Mouse (Mus musculus): ENCODE results near the gene Aph1a. TPM values are rescaled to one million over a fixed set of nuclear protein-coding genes. Genes with fewer than 3 reads are reported as not detected.

The Aph1a gene
- polyA plus RNA-seq, 1 experiment from 2014 or later: 33.3 TPM

GRCm38 (mm10) chr3:95902643-95903042 is 8.9 kb downstream of the Aph1a start:
- peak overlapping the region; percentile 7; the same call in 1 of the 2 replicates for H3K4me3 ChIP-seq (ENCODE audit: low read depth, low read length)
- no peaks in the 10 kb centered on the region for H3K36me3 ChIP-seq (ENCODE audit: control insufficient read depth, insufficient read depth, low read length)
- no peak overlapping the region for H3K27ac ChIP-seq (ENCODE audit: low read depth, low read length)
- H3K9ac ChIP-seq (ENCODE audit: low read length): no peak overlapping the region; the same call in 1 of the 2 replicates
- H3K4me2 ChIP-seq (ENCODE audit: low read depth, low read length, severe bottlenecking): peak overlapping the region; percentile 28
- no peak for ATAC-seq (replicated peaks; ENCODE audit: low FRiP score)
- WGBS: 42% methylated on average over 5 of the region's 6 CpGs
- no peaks in the 10 kb centered on the region; the same call in 1 of the 2 replicates for H3K27me3 ChIP-seq (ENCODE audit: control insufficient read depth, insufficient read depth, low read length)
- peaks cover 21% of the 10 kb centered on the region for H3K4me1 ChIP-seq (replicated peaks; ENCODE audit: control insufficient read depth, insufficient read depth, low read length)
- no peaks in the 10 kb centered on the region for H3K9me3 ChIP-seq (ENCODE audit: control insufficient read depth, low read length)
- no peak for DNase-seq (ENCODE audit: low spot score)

GRCm38 (mm10) chr3:95903753-95904502 is 10.2 kb downstream of the Aph1a start:
- Histone ChIP-seq H3K4me3 (ENCODE audit: low read depth, low read length) (peak overlapping the region; percentile 33), H3K9me3 (ENCODE audit: control insufficient read depth, low read length) (no peaks in the 10 kb centered on the region), H3K27ac (ENCODE audit: low read depth, low read length) (peak overlapping the region; percentile 59; the same call in 1 of the 2 replicates), H3K27me3 (ENCODE audit: control insufficient read depth, insufficient read depth, low read length) (no peaks in the 10 kb centered on the region; the same call in 1 of the 2 replicates), H3K36me3 (ENCODE audit: control insufficient read depth, insufficient read depth, low read length) (no peaks in the 10 kb centered on the region), H3K4me2 (ENCODE audit: low read depth, low read length, severe bottlenecking) (peak overlapping the region; percentile 78), H3K4me1 (replicated peaks; ENCODE audit: control insufficient read depth, insufficient read depth, low read length) (peaks cover 21% of the 10 kb centered on the region), H3K9ac (ENCODE audit: low read length) (peak overlapping the region; percentile 68)
- peak; percentile 29; the same call in 1 of the 2 replicates for ATAC-seq (replicated peaks; ENCODE audit: low FRiP score)
- DNase-seq (ENCODE audit: low spot score): peak; percentile 65
- WGBS: under 1% methylated on average over 15 of the region's 15 CpGs

- WGBS: 0% methylated on average over 15 of the region's 15 CpGs
- Histone ChIP-seq H3K4me3 (ENCODE audit: low read depth, low read length) (peak within 1 kb of the TSS; percentile 33), H3K27ac (ENCODE audit: low read depth, low read length) (peak within 1 kb of the TSS; percentile 59; the same call in 1 of the 2 replicates), H3K4me2 (ENCODE audit: low read depth, low read length, severe bottlenecking) (peak within 1 kb of the TSS; percentile 78), H3K9ac (ENCODE audit: low read length) (peak within 1 kb of the TSS; percentile 68), H3K27me3 (ENCODE audit: control insufficient read depth, insufficient read depth, low read length) (no peaks in the 10 kb centered on the region; the same call in 1 of the 2 replicates), H3K4me1 (replicated peaks; ENCODE audit: control insufficient read depth, insufficient read depth, low read length) (peaks cover 21% of the 10 kb centered on the region), H3K9me3 (ENCODE audit: control insufficient read depth, low read length) (no peaks in the 10 kb centered on the region), H3K36me3 (ENCODE audit: control insufficient read depth, insufficient read depth, low read length) (no peaks in the 10 kb centered on the region)
- DNase-seq (ENCODE audit: low spot score): peak; percentile 75
- peak; percentile 65; the same call in 1 of the 2 replicates for ATAC-seq (replicated peaks; ENCODE audit: low FRiP score)
Observed at GRCm38 (mm10) chr3:95904568-95904967, 10.8 kb downstream of the Aph1a start, which contains the start of gene Car14. TSS of gene Car14 (minus strand) at chr3:95904691.

- peak overlapping the region; percentile 33 for H3K4me3 ChIP-seq (ENCODE audit: low read depth, low read length)
- DNase-seq (ENCODE audit: low spot score) (peak; percentile 85), ATAC-seq (replicated peaks; ENCODE audit: low FRiP score) (peak; percentile 73)
- H3K36me3 ChIP-seq (ENCODE audit: control insufficient read depth, insufficient read depth, low read length): no peaks in the 10 kb centered on the region
- no peaks in the 10 kb centered on the region; the same call in 1 of the 2 replicates for H3K27me3 ChIP-seq (ENCODE audit: control insufficient read depth, insufficient read depth, low read length)
- peaks cover 21% of the 10 kb centered on the region for H3K4me1 ChIP-seq (replicated peaks; ENCODE audit: control insufficient read depth, insufficient read depth, low read length)
- peak overlapping the region; percentile 68 for H3K9ac ChIP-seq (ENCODE audit: low read length)
- WGBS: under 1% methylated on average over 18 of the region's 18 CpGs
- H3K27ac ChIP-seq (ENCODE audit: low read depth, low read length): peak overlapping the region; percentile 59; the same call in 1 of the 2 replicates
- H3K9me3 ChIP-seq (ENCODE audit: control insufficient read depth, low read length): no peaks in the 10 kb centered on the region
- H3K4me2 ChIP-seq (ENCODE audit: low read depth, low read length, severe bottlenecking): peak overlapping the region; percentile 78
Observed at GRCm38 (mm10) chr3:95905146-95905939, 11.6 kb downstream of the Aph1a start.

GRCm38 (mm10) chr3:95905940-95906492 is 12.2 kb downstream of the Aph1a start:
- Histone ChIP-seq H3K9ac (ENCODE audit: low read length) (peak overlapping the region; percentile 68; the same call in 1 of the 2 replicates), H3K36me3 (ENCODE audit: control insufficient read depth, insufficient read depth, low read length) (no peaks in the 10 kb centered on the region), H3K4me3 (ENCODE audit: low read depth, low read length) (peak overlapping the region; percentile 33; the same call in 1 of the 2 replicates), H3K27me3 (ENCODE audit: control insufficient read depth, insufficient read depth, low read length) (no peaks in the 10 kb centered on the region; the same call in 1 of the 2 replicates), H3K9me3 (ENCODE audit: control insufficient read depth, low read length) (no peaks in the 10 kb centered on the region), H3K4me2 (ENCODE audit: low read depth, low read length, severe bottlenecking) (peak overlapping the region; percentile 78), H3K27ac (ENCODE audit: low read depth, low read length) (no peak overlapping the region), H3K4me1 (replicated peaks; ENCODE audit: control insufficient read depth, insufficient read depth, low read length) (peaks cover 21% of the 10 kb centered on the region)
- ATAC-seq (replicated peaks; ENCODE audit: low FRiP score) (0 out of 2 replicates have a peak, but pooled peaks have one; percentile 22), DNase-seq (ENCODE audit: low spot score) (peak; percentile 76)
- 2% methylated on average over 12 of the region's 12 CpGs for WGBS

GRCm38 (mm10) chr3:95906860-95907259 is 13.1 kb downstream of the Aph1a start:
- Histone ChIP-seq H3K4me2 (ENCODE audit: low read depth, low read length, severe bottlenecking) (peak overlapping the region; percentile 45), H3K9me3 (ENCODE audit: control insufficient read depth, low read length) (no peaks in the 10 kb centered on the region), H3K27ac (ENCODE audit: low read depth, low read length) (no peak overlapping the region), H3K4me3 (ENCODE audit: low read depth, low read length) (peak overlapping the region; percentile 4; the same call in 1 of the 2 replicates), H3K4me1 (replicated peaks; ENCODE audit: control insufficient read depth, insufficient read depth, low read length) (peaks cover 21% of the 10 kb centered on the region), H3K9ac (ENCODE audit: low read length) (no peak overlapping the region; the same call in 1 of the 2 replicates), H3K36me3 (ENCODE audit: control insufficient read depth, insufficient read depth, low read length) (no peaks in the 10 kb centered on the region), H3K27me3 (ENCODE audit: control insufficient read depth, insufficient read depth, low read length) (no peaks in the 10 kb centered on the region; the same call in 1 of the 2 replicates)
- DNase-seq (ENCODE audit: low spot score) (peak; percentile 80), ATAC-seq (replicated peaks; ENCODE audit: low FRiP score) (no peak)
- 1% methylated on average over 12 of the region's 12 CpGs for WGBS

GRCm38 (mm10) chr3:95907613-95908012 is 13.8 kb downstream of the Aph1a start:
- no peaks in the 10 kb centered on the region; the same call in 1 of the 2 replicates for H3K27me3 ChIP-seq (ENCODE audit: control insufficient read depth, insufficient read depth, low read length)
- no peak overlapping the region for H3K4me3 ChIP-seq (ENCODE audit: low read depth, low read length)
- no peak overlapping the region for H3K4me2 ChIP-seq (ENCODE audit: low read depth, low read length, severe bottlenecking)
- DNase-seq (ENCODE audit: low spot score) (no peak), ATAC-seq (replicated peaks; ENCODE audit: low FRiP score) (no peak)
- WGBS: 36% methylated on average over 4 of the region's 4 CpGs
- no peak overlapping the region for H3K9ac ChIP-seq (ENCODE audit: low read length)
- no peaks in the 10 kb centered on the region for H3K36me3 ChIP-seq (ENCODE audit: control insufficient read depth, insufficient read depth, low read length)
- no peak overlapping the region for H3K27ac ChIP-seq (ENCODE audit: low read depth, low read length)
- H3K4me1 ChIP-seq (replicated peaks; ENCODE audit: control insufficient read depth, insufficient read depth, low read length): peaks cover 19% of the 10 kb centered on the region
- H3K9me3 ChIP-seq (ENCODE audit: control insufficient read depth, low read length): no peaks in the 10 kb centered on the region

- ATAC-seq (replicated peaks; ENCODE audit: low FRiP score) (no peak), DNase-seq (ENCODE audit: low spot score) (no peak)
- Histone ChIP-seq H3K36me3 (ENCODE audit: control insufficient read depth, insufficient read depth, low read length) (no peaks in the 10 kb centered on the region), H3K9ac (ENCODE audit: low read length) (no peak overlapping the region), H3K4me1 (replicated peaks; ENCODE audit: control insufficient read depth, insufficient read depth, low read length) (no peaks in the 10 kb centered on the region), H3K9me3 (ENCODE audit: control insufficient read depth, low read length) (no peaks in the 10 kb centered on the region), H3K4me3 (ENCODE audit: low read depth, low read length) (no peak overlapping the region), H3K27ac (ENCODE audit: low read depth, low read length) (no peak overlapping the region), H3K4me2 (ENCODE audit: low read depth, low read length, severe bottlenecking) (no peak overlapping the region), H3K27me3 (ENCODE audit: control insufficient read depth, insufficient read depth, low read length) (no peaks in the 10 kb centered on the region)
- WGBS: 90% methylated on average over 4 of the region's 4 CpGs
Observed at GRCm38 (mm10) chr3:95914706-95915105, 20.9 kb downstream of the Aph1a start.

Data from forebrain, embryonic 11.5 days (tissue).